Mouse (Mus musculus): ENCODE data around the gene Catsperg1. TPM values are rescaled to one million over a fixed set of nuclear protein-coding genes. Genes with fewer than 3 reads are reported as not detected.

Gene Catsperg1
- polyA plus RNA-seq, 1 experiment from 2014 or later = 1.2 TPM

DNA sequence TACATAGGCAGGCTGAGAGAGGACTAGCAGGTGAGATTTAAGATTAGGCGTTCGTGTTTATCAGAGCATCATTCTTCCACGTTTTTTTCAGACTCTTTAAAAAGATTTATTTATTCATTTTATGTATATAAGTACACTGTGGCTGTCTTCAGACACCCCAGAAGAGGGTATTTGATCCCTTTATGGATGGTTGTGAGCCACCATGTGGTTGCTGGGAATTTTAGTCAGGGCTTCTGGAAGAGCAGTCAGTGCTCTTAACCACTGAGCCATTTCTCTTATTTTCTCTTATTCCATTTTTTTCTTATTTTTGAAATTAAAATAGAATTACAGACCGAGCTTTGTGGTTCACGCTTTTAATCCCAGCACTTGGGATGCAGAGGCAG lies 33.0 kb downstream of the Catsperg1 start:
- H3K27ac ChIP-seq = 0 out of 2 replicates have a peak overlapping the region, but pooled peaks have one; percentile 27
- H3K4me1 ChIP-seq = peaks cover 20% of the 10 kb centered on the region
- WGBS = 42% methylated on average over 5 of the region's 5 CpGs
- H3K36me3 ChIP-seq (ENCODE audit: poor library complexity, severe bottlenecking) = peaks cover 14% of the 10 kb centered on the region
- H3K9me3 ChIP-seq (replicated peaks) = no peaks in the 10 kb centered on the region
- ATAC-seq = peak; percentile 61
- H3K4me3 ChIP-seq = peak overlapping the region; percentile 80
- H3K9ac ChIP-seq = no peak overlapping the region
- no peaks in the 10 kb centered on the region for H3K27me3 ChIP-seq
- H3K4me2 ChIP-seq = peak overlapping the region; percentile 90

DNA sequence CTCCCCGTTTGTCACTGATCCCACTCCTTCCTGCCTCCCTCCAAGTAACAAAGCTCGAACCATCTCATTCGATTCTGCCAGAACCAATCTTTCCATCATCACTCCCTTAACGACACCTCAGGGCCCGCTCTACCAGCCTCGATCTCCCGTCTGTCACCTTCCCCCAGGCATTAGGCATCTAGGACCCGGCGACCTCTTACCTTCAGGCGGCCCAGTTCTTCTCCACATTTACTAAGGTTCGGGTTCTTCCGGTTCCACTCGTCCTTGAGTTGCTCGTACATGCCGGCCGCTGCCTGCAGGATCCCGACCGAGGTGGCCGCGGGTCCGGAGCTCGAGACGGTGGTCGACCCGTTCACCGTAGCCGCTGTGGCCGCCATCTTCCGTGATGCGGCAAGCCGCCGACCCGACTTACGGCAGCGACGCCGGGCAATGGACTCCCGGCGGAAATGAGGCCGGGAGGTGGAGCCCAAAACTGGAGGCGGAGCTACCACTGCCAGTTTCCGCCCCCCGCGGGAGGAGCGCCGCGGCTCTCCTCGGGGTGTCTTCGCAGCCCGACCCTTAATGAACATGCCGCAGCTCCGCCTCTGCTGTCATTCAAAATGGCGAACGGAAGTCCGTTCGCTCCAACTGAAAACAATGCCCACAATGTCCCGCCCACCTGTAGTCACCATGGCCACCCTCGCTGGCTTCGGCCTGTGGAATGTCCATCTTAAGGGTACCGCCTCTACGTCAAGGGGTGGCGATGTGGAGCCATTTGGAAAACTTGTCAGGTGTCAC lies 33.6 kb downstream of the Catsperg1 start, which contains the start of gene Psmd8:
Psmd8 (minus strand) TSS at position 625 of the 777 bp plus-strand sequence.
- H3K9me3 ChIP-seq (replicated peaks) = no peaks in the 10 kb centered on the region
- peak within 1 kb of the TSS; percentile 31 for H3K27ac ChIP-seq
- H3K4me2 ChIP-seq = peak within 1 kb of the TSS; percentile 90
- H3K36me3 ChIP-seq (ENCODE audit: poor library complexity, severe bottlenecking) = peaks cover 20% of the 10 kb centered on the region
- ATAC-seq = peak; percentile 95
- H3K4me1 ChIP-seq = peaks cover 20% of the 10 kb centered on the region
- H3K27me3 ChIP-seq = no peaks in the 10 kb centered on the region
- H3K4me3 ChIP-seq = peak within 1 kb of the TSS; percentile 80
- peak within 1 kb of the TSS; percentile 85 for H3K9ac ChIP-seq
- WGBS = under 1% methylated on average over 62 of the region's 62 CpGs

- no peak overlapping the region for H3K27ac ChIP-seq
- peak overlapping the region; percentile 80 for H3K4me3 ChIP-seq
- no peaks in the 10 kb centered on the region for H3K9me3 ChIP-seq (replicated peaks)
- H3K4me1 ChIP-seq = peaks cover 20% of the 10 kb centered on the region
- peak overlapping the region; percentile 85 for H3K9ac ChIP-seq
- peaks cover 30% of the 10 kb centered on the region for H3K36me3 ChIP-seq (ENCODE audit: poor library complexity, severe bottlenecking)
- peak overlapping the region; percentile 90 for H3K4me2 ChIP-seq
- H3K27me3 ChIP-seq = peaks cover 7% of the 10 kb centered on the region
- 58% methylated on average over 7 of the region's 7 CpGs for WGBS
- ATAC-seq = no peak
These were observed 34.5 kb downstream of the Catsperg1 start for GRCm38 (mm10) chr7:29179323-29179722.

DNA sequence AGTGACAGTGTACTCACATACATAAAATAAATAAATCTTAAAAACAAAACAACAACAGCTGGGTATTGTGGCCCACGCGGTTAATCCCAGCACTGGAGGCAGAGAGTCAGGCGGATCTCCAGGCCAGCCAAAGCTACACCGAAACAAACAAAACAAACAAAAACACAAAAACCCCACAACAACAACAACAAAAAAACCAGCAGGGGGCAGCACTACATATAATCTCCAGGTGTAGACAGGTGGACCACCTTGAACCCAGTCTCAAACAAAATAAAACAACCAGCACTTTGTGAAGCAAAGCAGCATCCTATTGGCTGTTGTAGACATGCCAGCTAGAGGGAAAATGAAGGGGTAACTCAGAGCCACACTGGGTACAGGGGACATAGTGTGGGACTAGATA lies 35.7 kb downstream of the Catsperg1 start:
- Histone ChIP-seq H3K9me3 (replicated peaks) (no peaks in the 10 kb centered on the region), H3K36me3 (ENCODE audit: poor library complexity, severe bottlenecking) (peaks cover 41% of the 10 kb centered on the region), H3K27me3 (peaks cover 19% of the 10 kb centered on the region), H3K4me1 (peaks cover 20% of the 10 kb centered on the region), H3K4me3 (no peak overlapping the region), H3K27ac (no peak overlapping the region), H3K4me2 (peak overlapping the region; percentile 90), H3K9ac (no peak overlapping the region)
- WGBS = 89% methylated on average over 4 of the region's 4 CpGs
- no peak for ATAC-seq

DNA sequence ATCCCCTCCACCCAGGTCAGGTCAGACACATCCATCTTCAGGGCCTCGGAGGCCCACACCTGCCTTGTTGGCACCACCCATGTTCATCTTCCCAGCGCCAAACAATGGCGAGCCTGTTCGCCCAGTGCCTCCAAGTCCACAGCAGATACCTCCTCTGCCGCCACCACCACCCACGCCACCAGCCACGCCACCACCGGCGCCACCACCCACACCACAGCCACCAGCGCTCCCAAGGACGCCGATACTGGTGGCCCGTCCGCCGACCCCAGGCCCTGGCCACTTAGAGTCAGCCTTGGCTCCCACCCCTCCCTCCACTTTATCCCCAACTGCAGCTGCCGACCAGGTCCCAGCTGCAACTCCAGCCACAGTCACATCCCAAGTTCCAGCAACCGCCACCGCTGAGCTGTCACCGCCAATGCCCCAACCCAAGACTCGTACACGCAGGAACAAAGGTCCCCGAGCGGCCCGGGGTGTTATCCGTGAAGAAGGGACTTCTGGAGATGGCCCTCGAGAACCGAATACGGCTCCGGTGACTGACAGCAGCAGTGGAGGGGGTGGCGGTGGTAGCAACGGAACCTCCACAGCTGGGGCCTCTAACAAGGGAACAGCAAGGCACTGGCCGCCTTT lies 41.3 kb downstream of the Catsperg1 start:
- Histone ChIP-seq H3K9ac (no peak overlapping the region), H3K9me3 (replicated peaks) (no peaks in the 10 kb centered on the region), H3K36me3 (ENCODE audit: poor library complexity, severe bottlenecking) (peaks cover 49% of the 10 kb centered on the region), H3K27me3 (peaks cover 53% of the 10 kb centered on the region), H3K4me3 (no peak overlapping the region), H3K4me1 (peaks cover 46% of the 10 kb centered on the region), H3K27ac (no peak overlapping the region), H3K4me2 (0 out of 2 replicates have a peak overlapping the region, but pooled peaks have one; percentile 81)
- 33% methylated on average over 31 of the region's 32 CpGs for WGBS
- no peak for ATAC-seq

DNA sequence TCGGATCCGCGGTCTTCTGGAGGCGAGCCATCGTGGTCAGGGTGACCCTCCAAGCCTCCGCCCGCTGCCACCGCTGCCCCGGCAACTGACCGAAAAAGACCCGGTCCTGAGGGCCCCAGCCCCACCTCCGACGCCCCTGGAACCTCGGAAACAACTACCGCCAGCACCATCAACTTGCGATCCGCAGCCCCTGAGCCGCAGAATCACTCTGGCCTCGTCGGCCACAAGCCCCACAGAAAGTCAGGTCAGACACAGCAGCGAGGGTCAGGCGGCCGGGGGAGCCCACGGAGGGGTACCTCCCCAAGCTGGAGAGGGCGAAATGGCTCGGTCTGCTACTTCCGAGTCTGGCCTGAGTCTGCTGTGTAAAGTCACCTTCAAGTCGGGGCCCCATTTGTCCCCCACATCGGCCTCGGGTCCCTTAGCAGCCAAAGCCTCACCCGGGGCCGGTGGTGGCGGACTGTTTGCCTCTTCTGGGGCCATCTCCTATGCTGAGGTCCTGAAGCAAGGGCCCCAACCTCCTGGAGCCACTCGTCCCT lies 42.2 kb downstream of the Catsperg1 start:
- H3K4me1 ChIP-seq = peaks cover 49% of the 10 kb centered on the region
- peak overlapping the region; percentile 81 for H3K4me2 ChIP-seq
- H3K9me3 ChIP-seq (replicated peaks) = no peaks in the 10 kb centered on the region
- H3K27me3 ChIP-seq = peaks cover 59% of the 10 kb centered on the region
- peaks cover 43% of the 10 kb centered on the region for H3K36me3 ChIP-seq (ENCODE audit: poor library complexity, severe bottlenecking)
- no peak overlapping the region for H3K27ac ChIP-seq
- 6% methylated on average over 31 of the region's 34 CpGs for WGBS
- H3K9ac ChIP-seq = peak overlapping the region; percentile 35; the same call in 1 of the 2 replicates
- peak overlapping the region; percentile 64 for H3K4me3 ChIP-seq
- ATAC-seq = no peak

- no peak for ATAC-seq
- Histone ChIP-seq H3K4me3 (peak overlapping the region; percentile 64), H3K27ac (no peak overlapping the region), H3K4me1 (peaks cover 49% of the 10 kb centered on the region), H3K9ac (peak overlapping the region; percentile 35), H3K36me3 (ENCODE audit: poor library complexity, severe bottlenecking) (peaks cover 41% of the 10 kb centered on the region), H3K9me3 (replicated peaks) (no peaks in the 10 kb centered on the region), H3K27me3 (peaks cover 59% of the 10 kb centered on the region), H3K4me2 (peak overlapping the region; percentile 81)
- under 1% methylated on average over 42 of the region's 43 CpGs for WGBS
These were observed 42.9 kb downstream of the Catsperg1 start for GRCm38 (mm10) chr7:29170755-29171561.

GRCm38 (mm10) chr7:29170066-29170754 lies 43.6 kb downstream of the Catsperg1 start, which contains the start of the genes Ggn and Spred3:
TSS of gene Ggn (plus strand) at chr7:29170210.
TSS of gene Spred3 (minus strand) at chr7:29170411.
- Histone ChIP-seq H3K4me1 (peaks cover 49% of the 10 kb centered on the region), H3K9ac (peak within 1 kb of the TSS; percentile 75), H3K27me3 (peaks cover 59% of the 10 kb centered on the region), H3K36me3 (ENCODE audit: poor library complexity, severe bottlenecking) (peaks cover 33% of the 10 kb centered on the region), H3K9me3 (replicated peaks) (no peaks in the 10 kb centered on the region), H3K4me2 (peak within 1 kb of the TSS; percentile 81), H3K27ac (peak within 1 kb of the TSS; percentile 81), H3K4me3 (peak within 1 kb of the TSS; percentile 64)
- WGBS = 1% methylated on average over 30 of the region's 30 CpGs
- ATAC-seq = peak; percentile 41

DNA sequence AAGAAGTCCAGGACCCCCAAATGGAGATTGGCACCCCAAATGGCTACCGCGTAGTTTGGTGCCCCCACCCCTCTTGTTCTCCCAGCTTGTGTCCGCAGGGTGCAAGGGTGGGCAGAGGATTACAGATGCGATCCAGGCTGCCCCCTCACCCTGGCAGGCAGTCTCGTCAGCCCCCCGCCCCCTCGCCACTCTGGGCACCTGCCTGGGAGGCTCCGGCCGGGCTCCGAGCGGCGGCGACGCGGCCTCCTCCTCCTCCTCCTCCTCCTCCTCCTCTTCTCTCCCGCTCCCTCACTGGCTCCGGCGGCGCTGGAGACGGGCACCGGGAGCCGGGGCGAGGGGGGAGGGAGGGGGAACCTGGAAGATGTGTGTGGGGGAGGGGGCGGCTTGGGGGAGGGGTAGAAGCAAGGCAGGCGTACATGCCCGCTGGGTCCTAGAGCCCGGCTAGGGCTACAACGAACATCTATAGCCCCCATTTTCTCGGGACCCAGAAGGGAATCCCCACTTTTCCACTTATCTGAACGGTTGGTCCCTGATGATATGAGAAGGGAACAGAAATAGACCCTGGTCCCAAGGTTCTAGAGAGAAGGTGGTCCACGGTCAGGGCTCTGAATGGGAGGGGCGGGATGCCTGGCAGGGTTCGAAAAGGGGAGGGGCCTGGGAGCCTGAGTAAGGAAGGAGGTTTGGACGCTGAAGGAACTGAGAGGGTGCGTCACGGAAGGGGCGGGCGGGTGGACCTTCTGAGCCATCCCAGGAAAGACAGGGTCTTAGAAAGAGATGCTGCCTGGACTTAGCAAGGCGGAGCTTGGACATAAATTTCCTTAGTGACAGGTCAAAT lies 44.4 kb downstream of the Catsperg1 start:
- Histone ChIP-seq H3K9ac (peak overlapping the region; percentile 75), H3K27ac (peak overlapping the region; percentile 81), H3K27me3 (peaks cover 53% of the 10 kb centered on the region), H3K4me2 (peak overlapping the region; percentile 81), H3K4me1 (peaks cover 49% of the 10 kb centered on the region), H3K4me3 (peak overlapping the region; percentile 64), H3K9me3 (replicated peaks) (no peaks in the 10 kb centered on the region), H3K36me3 (ENCODE audit: poor library complexity, severe bottlenecking) (peaks cover 25% of the 10 kb centered on the region)
- peak; percentile 83 for ATAC-seq
- under 1% methylated on average over 31 of the region's 39 CpGs for WGBS

- Histone ChIP-seq H3K27me3 (peaks cover 47% of the 10 kb centered on the region), H3K9ac (peak overlapping the region; percentile 75), H3K27ac (peak overlapping the region; percentile 81), H3K4me1 (peaks cover 49% of the 10 kb centered on the region), H3K4me2 (peak overlapping the region; percentile 81), H3K36me3 (ENCODE audit: poor library complexity, severe bottlenecking) (peaks cover 19% of the 10 kb centered on the region), H3K4me3 (peak overlapping the region; percentile 64), H3K9me3 (replicated peaks) (no peaks in the 10 kb centered on the region)
- under 1% methylated on average over 14 of the region's 14 CpGs for WGBS
- ATAC-seq = peak; percentile 39
These were observed 45.0 kb downstream of the Catsperg1 start for GRCm38 (mm10) chr7:29168791-29169230.

Data from forebrain, embryonic 13.5 days (tissue).